Mouse (Mus musculus) 3T3-L1 (cell line): ENCODE measurements at regions not wholly inside any gene's neighbourhood (a gene's known extent, or its start where the extent isn't known, plus 50 kb on each side); places are given as distances from the start of the nearest gene placed in this dataset.

Experiments
- DNase-seq: peaks from one replicate; pipeline ENCODE4 v3.0.0-alpha.2; 2015; ENCODE audit warnings: low read depth, low spot score

- no peak for DNase-seq
Observed at GRCm38 (mm10) chr9:61173548-61173947, 198.6 kb upstream of the Tle3 start.

GRCm38 (mm10) chr9:61175381-61175780 is 196.8 kb upstream of the Tle3 start:
- DNase-seq: no peak

GRCm38 (mm10) chr9:61176856-61177255 is 195.3 kb upstream of the Tle3 start:
- DNase-seq: no peak

- DNase-seq: no peak
Observed at GRCm38 (mm10) chr9:61186541-61187420, 185.4 kb upstream of the Tle3 start.

GRCm38 (mm10) chr9:61187713-61188399 is 184.3 kb upstream of the Tle3 start:
- no peak for DNase-seq

- DNase-seq: no peak
Observed at GRCm38 (mm10) chr9:61189295-61189694, 182.9 kb upstream of the Tle3 start.

GRCm38 (mm10) chr9:61199077-61199753 is 173.0 kb upstream of the Tle3 start:
- no peak for DNase-seq

- DNase-seq: no peak
Observed at GRCm38 (mm10) chr9:61199891-61200290, 172.3 kb upstream of the Tle3 start.

- DNase-seq: peak; percentile 7
Observed at GRCm38 (mm10) chr9:61200295-61200955, 171.7 kb upstream of the Tle3 start.

GRCm38 (mm10) chr9:61205049-61205448 is 167.1 kb upstream of the Tle3 start:
- DNase-seq: no peak

- DNase-seq: no peak
Observed at GRCm38 (mm10) chr9:61206725-61207365, 165.3 kb upstream of the Tle3 start.

- DNase-seq: no peak
Observed at GRCm38 (mm10) chr9:61207423-61208150, 164.6 kb upstream of the Tle3 start.

- DNase-seq: no peak
Observed at GRCm38 (mm10) chr9:61211627-61212026, 160.5 kb upstream of the Tle3 start.

GRCm38 (mm10) chr9:61214943-61215342 is 157.2 kb upstream of the Tle3 start:
- DNase-seq: no peak

- DNase-seq: no peak
Observed at GRCm38 (mm10) chr9:61216012-61216770, 156.0 kb upstream of the Tle3 start.

GRCm38 (mm10) chr9:61220017-61220416 is 152.1 kb upstream of the Tle3 start:
- no peak for DNase-seq

- DNase-seq: no peak
Observed at GRCm38 (mm10) chr9:61222212-61223003, 149.8 kb upstream of the Tle3 start.

GRCm38 (mm10) chr9:61225020-61225652 is 147.0 kb upstream of the Tle3 start:
- DNase-seq: peak; percentile 8

- DNase-seq: no peak
Observed at GRCm38 (mm10) chr9:61225882-61226281, 146.3 kb upstream of the Tle3 start.
